Mouse (Mus musculus): ENCODE results near the gene Lrrc73. TPM values are rescaled to one million over a fixed set of nuclear protein-coding genes. Genes with fewer than 3 reads are reported as not detected.
A peak's percentile ranks its signal among the peaks of the same experiment; 100 is the strongest.

The Lrrc73 gene
- total and polyA plus RNA-seq, 2 experiments from 2014 or later, result 0.26 to 1.3 TPM

GRCm38 (mm10) chr17:46282483-46283123 lies 29.3 kb downstream of the Lrrc73 start, which contains the start of gene Tjap1:
TSS of gene Tjap1 (minus strand) at chr17:46283026.
- H3K9ac ChIP-seq (replicated peaks; ENCODE audit: low read depth, low read length), result peak within 1 kb of the TSS; percentile 72
- peak; percentile 87 for DNase-seq (ENCODE audit: low spot score)
- no peak for TF ChIP-seq CTCF (IDR thresholded peaks at IDR 0.05; ENCODE audit: low read depth)
- TF ChIP-seq EP300 (IDR thresholded peaks at IDR 0.05; ENCODE audit: low read depth), result no peak
- H3K27me3 ChIP-seq (ENCODE audit: control insufficient read depth, insufficient read depth, low read length), result no peaks in the 10 kb centered on the region
- H3K4me2 ChIP-seq (ENCODE audit: low read depth, low read length), result peak within 1 kb of the TSS; percentile 86
- peaks cover 13% of the 10 kb centered on the region for H3K4me1 ChIP-seq (ENCODE audit: control insufficient read depth, insufficient read depth)
- ATAC-seq (ENCODE audit: insufficient read depth, low read depth), result peak; percentile 96
- no peaks in the 10 kb centered on the region for H3K9me3 ChIP-seq (replicated peaks; ENCODE audit: control insufficient read depth, low read length)
- H3K27ac ChIP-seq (ENCODE audit: low read depth), result peak within 1 kb of the TSS; percentile 87
- H3K36me3 ChIP-seq (replicated peaks; ENCODE audit: control insufficient read depth, insufficient read depth, low read length), result peaks cover 25% of the 10 kb centered on the region
- 1% methylated on average over 35 of the region's 37 CpGs for WGBS
- H3K4me3 ChIP-seq (ENCODE audit: low read depth, low read length), result peak within 1 kb of the TSS; percentile 74

- Histone ChIP-seq H3K9ac (replicated peaks; ENCODE audit: low read depth, low read length) (no peak overlapping the region), H3K27ac (ENCODE audit: low read depth) (no peak overlapping the region), H3K36me3 (replicated peaks; ENCODE audit: control insufficient read depth, insufficient read depth, low read length) (peaks cover 23% of the 10 kb centered on the region), H3K4me3 (ENCODE audit: low read depth, low read length) (peak overlapping the region; percentile 74), H3K9me3 (replicated peaks; ENCODE audit: control insufficient read depth, low read length) (no peaks in the 10 kb centered on the region), H3K27me3 (ENCODE audit: control insufficient read depth, insufficient read depth, low read length) (no peaks in the 10 kb centered on the region), H3K4me1 (ENCODE audit: control insufficient read depth, insufficient read depth) (peaks cover 13% of the 10 kb centered on the region), H3K4me2 (ENCODE audit: low read depth, low read length) (peak overlapping the region; percentile 86)
- ATAC-seq (ENCODE audit: insufficient read depth, low read depth) (no peak), DNase-seq (ENCODE audit: low spot score) (no peak)
- TF ChIP-seq CTCF (IDR thresholded peaks at IDR 0.05; ENCODE audit: low read depth), result no peak
- TF ChIP-seq EP300 (IDR thresholded peaks at IDR 0.05; ENCODE audit: low read depth), result no peak
- WGBS, result 31% methylated on average over 9 of the region's 9 CpGs
These were observed 29.8 kb downstream of the Lrrc73 start for GRCm38 (mm10) chr17:46283140-46283539.

DNA sequence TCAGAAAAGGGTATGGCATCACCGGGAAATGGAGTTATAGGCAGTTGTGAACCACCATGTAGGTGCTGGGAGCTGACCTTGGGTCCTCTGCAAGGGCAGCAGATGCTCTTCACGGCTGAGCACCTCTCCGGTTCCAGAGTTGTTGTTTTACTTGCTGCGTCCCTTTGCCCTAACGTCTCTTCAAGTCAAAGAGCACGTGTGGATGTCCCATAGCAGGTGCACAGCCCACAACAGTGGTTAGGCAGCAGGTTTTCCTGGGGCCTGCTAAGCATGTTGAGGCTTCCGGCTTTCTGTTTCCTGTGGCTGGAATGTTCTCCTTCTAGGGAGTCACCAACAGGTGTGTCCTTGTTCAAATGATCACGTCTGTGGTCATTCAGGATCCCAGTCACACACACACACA lies 30.6 kb downstream of the Lrrc73 start:
- Histone ChIP-seq H3K4me2 (ENCODE audit: low read depth, low read length) (no peak overlapping the region), H3K27ac (ENCODE audit: low read depth) (no peak overlapping the region), H3K9me3 (replicated peaks; ENCODE audit: control insufficient read depth, low read length) (no peaks in the 10 kb centered on the region), H3K27me3 (ENCODE audit: control insufficient read depth, insufficient read depth, low read length) (no peaks in the 10 kb centered on the region), H3K9ac (replicated peaks; ENCODE audit: low read depth, low read length) (no peak overlapping the region), H3K4me1 (ENCODE audit: control insufficient read depth, insufficient read depth) (peaks cover 13% of the 10 kb centered on the region), H3K36me3 (replicated peaks; ENCODE audit: control insufficient read depth, insufficient read depth, low read length) (peaks cover 15% of the 10 kb centered on the region), H3K4me3 (ENCODE audit: low read depth, low read length) (no peak overlapping the region)
- DNase-seq (ENCODE audit: low spot score), result no peak
- WGBS, result 78% methylated on average over 8 of the region's 8 CpGs
- TF ChIP-seq CTCF (IDR thresholded peaks at IDR 0.05; ENCODE audit: low read depth), result no peak
- no peak for ATAC-seq (ENCODE audit: insufficient read depth, low read depth)

GRCm38 (mm10) chr17:46284653-46285052 lies 31.3 kb downstream of the Lrrc73 start:
- TF ChIP-seq EP300 (IDR thresholded peaks at IDR 0.05; ENCODE audit: low read depth), result no peak
- no peak for TF ChIP-seq CTCF (IDR thresholded peaks at IDR 0.05; ENCODE audit: low read depth)
- Histone ChIP-seq H3K9me3 (replicated peaks; ENCODE audit: control insufficient read depth, low read length) (no peaks in the 10 kb centered on the region), H3K27ac (ENCODE audit: low read depth) (no peak overlapping the region), H3K9ac (replicated peaks; ENCODE audit: low read depth, low read length) (no peak overlapping the region), H3K4me1 (ENCODE audit: control insufficient read depth, insufficient read depth) (peaks cover 13% of the 10 kb centered on the region), H3K36me3 (replicated peaks; ENCODE audit: control insufficient read depth, insufficient read depth, low read length) (peaks cover 11% of the 10 kb centered on the region; the same call in 1 of the 2 replicates), H3K4me3 (ENCODE audit: low read depth, low read length) (no peak overlapping the region), H3K27me3 (ENCODE audit: control insufficient read depth, insufficient read depth, low read length) (no peaks in the 10 kb centered on the region), H3K4me2 (ENCODE audit: low read depth, low read length) (no peak overlapping the region)
- DNase-seq (ENCODE audit: low spot score), result no peak
- ATAC-seq (ENCODE audit: insufficient read depth, low read depth), result no peak
- 58% methylated on average over 7 of the region's 7 CpGs for WGBS

- DNase-seq (ENCODE audit: low spot score) (no peak), ATAC-seq (ENCODE audit: insufficient read depth, low read depth) (no peak)
- no peak overlapping the region for H3K4me3 ChIP-seq (ENCODE audit: low read depth, low read length)
- peaks cover 13% of the 10 kb centered on the region for H3K4me1 ChIP-seq (ENCODE audit: control insufficient read depth, insufficient read depth)
- no peaks in the 10 kb centered on the region for H3K27me3 ChIP-seq (ENCODE audit: control insufficient read depth, insufficient read depth, low read length)
- no peaks in the 10 kb centered on the region for H3K9me3 ChIP-seq (replicated peaks; ENCODE audit: control insufficient read depth, low read length)
- no peak overlapping the region for H3K27ac ChIP-seq (ENCODE audit: low read depth)
- 0 out of 2 replicates have a peak, but pooled peaks cover 5% of the 10 kb centered on the region for H3K36me3 ChIP-seq (replicated peaks; ENCODE audit: control insufficient read depth, insufficient read depth, low read length)
- H3K9ac ChIP-seq (replicated peaks; ENCODE audit: low read depth, low read length), result no peak overlapping the region
- H3K4me2 ChIP-seq (ENCODE audit: low read depth, low read length), result no peak overlapping the region
- WGBS, result 59% methylated on average over 6 of the region's 6 CpGs
- TF ChIP-seq CTCF (IDR thresholded peaks at IDR 0.05; ENCODE audit: low read depth) (no peak), EP300 (IDR thresholded peaks at IDR 0.05; ENCODE audit: low read depth) (no peak)
These were observed 32.1 kb downstream of the Lrrc73 start for GRCm38 (mm10) chr17:46285407-46285806.

- ATAC-seq (ENCODE audit: insufficient read depth, low read depth), result peak; percentile 67
- Histone ChIP-seq H3K36me3 (replicated peaks; ENCODE audit: control insufficient read depth, insufficient read depth, low read length) (no peaks in the 10 kb centered on the region), H3K4me2 (ENCODE audit: low read depth, low read length) (no peak overlapping the region), H3K27me3 (ENCODE audit: control insufficient read depth, insufficient read depth, low read length) (no peaks in the 10 kb centered on the region), H3K4me1 (ENCODE audit: control insufficient read depth, insufficient read depth) (no peaks in the 10 kb centered on the region), H3K9me3 (replicated peaks; ENCODE audit: control insufficient read depth, low read length) (no peaks in the 10 kb centered on the region), H3K9ac (replicated peaks; ENCODE audit: low read depth, low read length) (no peak overlapping the region), H3K4me3 (ENCODE audit: low read depth, low read length) (no peak overlapping the region), H3K27ac (ENCODE audit: low read depth) (peak overlapping the region; percentile 41; the same call in 1 of the 2 replicates)
- DNase-seq (ENCODE audit: low spot score), result peak; percentile 69
- peak; percentile 41; the same call in 1 of the 2 replicates for TF ChIP-seq EP300 (IDR thresholded peaks at IDR 0.05; ENCODE audit: low read depth)
- TF ChIP-seq CTCF (IDR thresholded peaks at IDR 0.05; ENCODE audit: low read depth), result no peak
- 43% methylated on average over 11 of the region's 11 CpGs for WGBS
These were observed 34.4 kb downstream of the Lrrc73 start for GRCm38 (mm10) chr17:46287678-46288095.
